Mouse (Mus musculus): ENCODE measurements around the gene Zbtb42.

GRCm38 (mm10) chr12:112664124-112664523 lies 14.5 kb upstream of the Zbtb42 start:
- TF ChIP-seq POLR2A (IDR thresholded peaks at IDR 0.05; ENCODE audit: extremely low read depth, insufficient read depth, low read length) (no peak), CTCF (IDR thresholded peaks at IDR 0.05; ENCODE audit: extremely low read depth, insufficient read depth, low read length) (no peak)

Measured in cortical plate, adult 2 months (tissue).